Mouse (Mus musculus) MEL (cell line): Measurements from ENCODE around the gene Itpr2.

Experiments
- CTCF ChIP-seq, 3 experiments: IDR thresholded peaks in 2 of 3; conservative IDR thresholded peaks in 1 of 3; 2 replicates each; pipeline ENCODE4 v1.5.1; 2011 to 2012; ENCODE audit warnings: low read length in 3 of 3, low read depth in 2 of 3, mild to moderate bottlenecking in 2 of 3, improper control_type of control experiment in 1 of 3, inconsistent platforms in 1 of 3, mixed read lengths in 1 of 3, moderate library complexity in 1 of 3; ENCODE audit not compliant: control insufficient read depth in 1 of 3, insufficient read depth in 1 of 3, poor library complexity in 1 of 3, severe bottlenecking in 1 of 3
- ELF1 ChIP-seq: IDR thresholded peaks from 2 replicates; pipeline ENCODE4 v1.6.1; 2014; ENCODE audit warnings: low read depth, mild to moderate bottlenecking, inconsistent platforms, low read length, improper control_type of control experiment, moderate library complexity
- MAFK ChIP-seq: IDR thresholded peaks from 2 replicates; pipeline ENCODE4 v1.6.1; 2011; ENCODE audit warnings: low read depth, mild to moderate bottlenecking, low read length, improper control_type of control experiment, borderline replicate concordance
- MEF2A ChIP-seq: IDR thresholded peaks from 2 replicates; pipeline ENCODE4 v1.6.1; 2014; ENCODE audit warnings: low read depth, mild to moderate bottlenecking, inconsistent platforms, low read length, improper control_type of control experiment; ENCODE audit not compliant: poor library complexity, insufficient replicate concordance, severe bottlenecking; ENCODE audit errors: extremely low read depth
- POLR2A ChIP-seq, 2 experiments: IDR thresholded peaks; 2 replicates each; pipeline ENCODE4 v1.6.1; 2011 to 2012; ENCODE audit warnings: low read length in 2 of 2, mild to moderate bottlenecking in 2 of 2, control low read depth in 1 of 2, improper control_type of control experiment in 1 of 2, low read depth in 1 of 2, moderate library complexity in 1 of 2; ENCODE audit not compliant: control insufficient read depth in 1 of 2, insufficient read depth in 1 of 2, poor library complexity in 1 of 2
- TAL1 ChIP-seq: IDR thresholded peaks from 2 replicates; pipeline ENCODE4 v1.6.1; 2012; ENCODE audit warnings: mild to moderate bottlenecking, inconsistent platforms, low read length, moderate library complexity, mixed read lengths

DNA sequence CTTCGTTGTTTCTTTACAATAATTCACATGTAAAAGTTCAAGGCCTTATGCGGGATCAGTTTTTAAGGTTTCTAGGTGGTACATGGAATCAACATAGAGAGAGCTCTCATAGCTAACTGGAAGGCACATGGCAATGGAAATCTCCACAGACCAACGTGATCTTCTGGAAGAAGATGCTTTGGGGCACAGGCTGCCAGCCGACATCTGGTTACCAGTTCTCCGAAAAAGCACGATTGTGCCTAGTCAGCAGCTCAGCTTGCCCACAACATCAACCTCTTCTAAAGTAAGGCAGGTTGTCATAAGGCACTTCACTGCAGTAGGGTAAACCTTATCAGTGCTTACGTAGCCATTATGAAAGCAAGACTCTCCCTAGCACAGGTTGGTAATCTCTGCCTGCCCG lies 175.4 kb downstream of the Itpr2 start:
- TF ChIP-seq CTCF (IDR thresholded peaks at IDR 0.05 in 2 of 3, conservative IDR thresholded peaks at IDR 0.05 in 1 of 3; ENCODE audit: control insufficient read depth in 1 of 3, insufficient read depth in 1 of 3, low read depth in 2 of 3, low read length in 3 of 3, poor library complexity in 1 of 3, severe bottlenecking in 1 of 3) (no peak), MAFK (no peak), TAL1 (no peak), POLR2A (IDR thresholded peaks at IDR 0.05; ENCODE audit: control insufficient read depth in 1 of 2, insufficient read depth in 1 of 2, low read depth in 1 of 2, low read length in 2 of 2, poor library complexity in 1 of 2) (no peak), MEF2A (no peak), ELF1 (no peak)
